Mouse (Mus musculus): ENCODE results near the gene Terb1. TPM values are rescaled to one million over a fixed set of nuclear protein-coding genes. Genes with fewer than 3 reads are reported as not detected.

Terb1 gene
- 65.7 TPM for polyA plus RNA-seq (2014; fragmentation: Illumina TruSeq; extraction: RNeasy Lipid Tissue Mini Kit (QIAGEN cat#74804); ENCODE audit: low read depth, low replicate concordance)

DNA sequence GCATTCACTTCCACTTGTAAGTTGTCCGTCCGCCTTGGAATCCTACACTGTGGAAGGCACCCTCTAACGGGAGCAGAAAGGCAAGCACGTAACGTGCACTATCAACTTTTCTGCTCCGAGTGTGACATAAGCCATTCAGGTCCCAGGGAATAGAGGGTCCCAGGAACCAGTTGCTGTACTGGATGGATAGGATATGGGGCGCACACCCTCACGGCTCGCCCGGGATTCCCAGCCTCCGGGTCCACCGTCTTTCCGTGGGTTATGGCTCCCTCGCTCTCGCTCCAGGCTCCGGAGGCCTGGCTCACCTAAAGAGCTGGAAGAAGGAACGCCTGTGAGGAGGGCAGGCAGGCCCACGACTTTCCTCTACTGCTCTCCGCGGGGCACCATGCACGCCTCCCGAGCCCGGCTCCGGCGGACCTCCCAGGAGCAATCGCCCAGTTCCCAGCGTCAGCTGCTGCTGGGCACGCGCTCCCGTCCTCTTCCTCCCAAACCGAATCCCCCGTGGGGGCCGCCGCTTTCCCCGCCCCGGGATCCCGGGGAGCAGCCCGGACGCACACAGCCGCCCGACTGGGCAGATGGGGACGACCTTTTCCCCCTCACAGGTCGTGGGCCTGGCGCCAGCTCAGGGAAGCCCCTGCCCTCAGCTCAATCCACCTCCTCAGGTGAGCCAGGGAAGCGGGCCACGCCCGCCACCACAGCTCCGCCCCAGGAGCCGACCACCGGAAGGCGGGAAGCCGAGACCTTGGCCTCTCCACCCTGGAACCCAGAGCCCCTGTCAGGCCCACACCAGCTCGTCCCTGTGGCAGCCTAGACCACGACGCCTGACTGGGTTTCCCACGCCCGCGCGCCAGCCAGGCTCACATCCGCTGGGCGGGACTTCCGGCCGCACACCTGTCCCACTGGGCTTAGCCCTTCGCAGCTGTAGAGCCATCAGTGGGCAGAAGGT is at the start of gene Terb1:
Terb1 (minus strand) TSS at position 850 of the 946 bp plus-strand sequence.

DNA sequence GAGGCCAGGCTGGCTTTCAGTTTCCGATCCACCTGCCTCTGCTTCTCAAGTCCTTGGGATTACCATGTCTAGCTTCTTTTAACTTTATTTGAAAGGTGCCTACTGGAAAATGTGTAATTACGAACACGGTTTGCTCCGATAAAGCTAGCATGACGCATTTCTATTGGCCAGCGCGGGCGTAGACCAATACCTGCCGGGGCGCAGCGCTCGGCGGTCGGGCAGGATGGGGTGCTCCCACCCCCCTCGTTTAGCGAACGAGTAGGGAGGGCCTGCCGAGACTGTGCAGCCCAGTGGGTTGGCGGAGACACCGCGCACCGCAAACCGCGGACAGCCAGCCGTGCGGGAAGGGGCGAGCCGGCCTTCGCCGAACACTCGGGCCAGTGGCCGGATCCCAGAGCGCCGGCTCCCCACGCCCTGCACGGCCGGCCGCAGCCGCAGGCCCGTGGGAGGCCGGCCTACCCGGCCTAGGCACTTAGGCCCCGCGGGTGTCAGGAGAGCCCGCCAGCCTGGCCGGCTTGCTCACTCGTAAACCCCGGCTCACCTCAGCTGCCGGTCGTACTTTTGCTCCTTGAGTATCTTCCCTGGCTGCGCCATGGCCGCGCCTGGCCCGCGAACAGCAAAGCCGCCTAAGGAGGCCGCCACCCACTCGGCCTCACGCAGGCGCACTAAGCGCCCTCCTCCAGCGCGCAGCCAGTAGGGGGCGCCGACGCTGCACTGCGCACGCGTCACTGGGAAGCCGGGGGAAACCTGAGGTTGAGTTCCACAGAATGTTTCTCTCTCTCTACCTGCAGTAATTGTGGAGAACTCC is 24.5 kb upstream of the Terb1 start, which contains the start of the genes Nae1 and Car7:
Nae1 (minus strand) TSS at position 667 of the 808 bp plus-strand sequence.
Car7 (plus strand) TSS at position 719 of the 808 bp plus-strand sequence.

DNA sequence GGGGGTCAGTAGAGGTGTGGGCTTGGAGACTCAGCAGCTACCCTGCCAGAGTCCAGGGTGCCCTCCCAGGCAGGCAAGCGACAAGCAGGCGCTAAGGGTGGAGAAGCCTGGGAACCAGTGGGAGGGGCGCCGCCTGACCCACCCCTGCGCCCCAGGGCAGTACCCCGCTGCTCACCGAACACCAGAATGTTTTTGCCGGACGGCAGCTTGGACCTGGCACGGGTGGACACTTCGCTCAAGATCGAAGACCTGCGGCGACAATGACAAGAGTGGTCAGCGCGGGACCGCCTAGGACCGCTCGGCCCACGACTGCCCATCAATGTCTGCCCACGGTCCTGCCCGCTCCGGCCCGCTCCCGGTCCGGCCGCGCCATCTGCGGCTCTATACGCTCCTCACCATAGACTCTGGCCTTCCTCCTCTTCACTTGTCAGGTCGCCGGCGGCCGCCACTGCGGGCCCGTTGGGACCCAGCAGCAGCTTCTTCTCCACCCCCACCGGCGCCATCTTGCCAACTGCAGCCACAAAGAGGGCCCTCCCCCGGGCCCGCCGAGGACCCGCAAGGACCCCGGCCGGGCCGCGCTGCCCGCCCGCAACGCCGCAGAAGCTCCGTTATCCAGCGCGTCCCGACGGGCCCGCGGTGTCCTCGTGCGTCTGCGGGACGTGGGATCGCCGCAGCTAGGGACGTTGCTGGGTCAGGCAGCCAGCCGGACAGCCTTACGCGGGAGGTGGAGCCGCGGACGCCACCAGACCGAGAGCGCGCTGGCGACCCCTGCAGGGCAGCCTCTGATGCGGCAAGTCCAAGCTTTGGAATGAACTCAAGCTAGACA is 67.2 kb downstream of the Terb1 start, which contains the start of gene Dync1li2:
Dync1li2 (minus strand) TSS at position 749 of the 826 bp plus-strand sequence.

Other genes starting within 250 kb of the Terb1 start
- 2,269 TPM for gene Cmtm2a, start 216.7 kb downstream of the Terb1 start, polyA plus RNA-seq (2014; fragmentation: Illumina TruSeq; extraction: RNeasy Lipid Tissue Mini Kit (QIAGEN cat#74804); ENCODE audit: low read depth, low replicate concordance)
- gene Gm45711, start 199.8 kb downstream of the Terb1 start, polyA plus RNA-seq (2014; fragmentation: Illumina TruSeq; extraction: RNeasy Lipid Tissue Mini Kit (QIAGEN cat#74804); ENCODE audit: low read depth, low replicate concordance), result 29.6 TPM
- gene Cmtm1, start 199.8 kb downstream of the Terb1 start, polyA plus RNA-seq (2014; fragmentation: Illumina TruSeq; extraction: RNeasy Lipid Tissue Mini Kit (QIAGEN cat#74804); ENCODE audit: low read depth, low replicate concordance), result 0.92 TPM
- gene Gm11020, start 188.3 kb downstream of the Terb1 start, polyA plus RNA-seq (2014; fragmentation: Illumina TruSeq; extraction: RNeasy Lipid Tissue Mini Kit (QIAGEN cat#74804); ENCODE audit: low read depth, low replicate concordance), result not detected
- gene Cmtm2b, start 187.7 kb downstream of the Terb1 start, polyA plus RNA-seq (2014; fragmentation: Illumina TruSeq; extraction: RNeasy Lipid Tissue Mini Kit (QIAGEN cat#74804); ENCODE audit: low read depth, low replicate concordance), result 1,284 TPM
- 4.6 TPM for gene Cmtm3, start 170.5 kb downstream of the Terb1 start, polyA plus RNA-seq (2014; fragmentation: Illumina TruSeq; extraction: RNeasy Lipid Tissue Mini Kit (QIAGEN cat#74804); ENCODE audit: low read depth, low replicate concordance)
- gene Cmtm4, start 114.1 kb downstream of the Terb1 start, polyA plus RNA-seq (2014; fragmentation: Illumina TruSeq; extraction: RNeasy Lipid Tissue Mini Kit (QIAGEN cat#74804); ENCODE audit: low read depth, low replicate concordance), result 2.7 TPM
- 146 TPM for gene Dync1li2, start 66.9 kb downstream of the Terb1 start, polyA plus RNA-seq (2014; fragmentation: Illumina TruSeq; extraction: RNeasy Lipid Tissue Mini Kit (QIAGEN cat#74804); ENCODE audit: low read depth, low replicate concordance)
- gene Nae1, start 24.7 kb upstream of the Terb1 start, polyA plus RNA-seq (2014; fragmentation: Illumina TruSeq; extraction: RNeasy Lipid Tissue Mini Kit (QIAGEN cat#74804); ENCODE audit: low read depth, low replicate concordance), result 267 TPM
- 0.28 TPM for gene Car7, start 24.8 kb upstream of the Terb1 start, polyA plus RNA-seq (2014; fragmentation: Illumina TruSeq; extraction: RNeasy Lipid Tissue Mini Kit (QIAGEN cat#74804); ENCODE audit: low read depth, low replicate concordance)
- 1.5 TPM for gene Pdp2, start 81.5 kb upstream of the Terb1 start, polyA plus RNA-seq (2014; fragmentation: Illumina TruSeq; extraction: RNeasy Lipid Tissue Mini Kit (QIAGEN cat#74804); ENCODE audit: low read depth, low replicate concordance)
- not detected for gene Cdh16, start 114.5 kb upstream of the Terb1 start, polyA plus RNA-seq (2014; fragmentation: Illumina TruSeq; extraction: RNeasy Lipid Tissue Mini Kit (QIAGEN cat#74804); ENCODE audit: low read depth, low replicate concordance)
- gene Rrad, start 121.4 kb upstream of the Terb1 start, polyA plus RNA-seq (2014; fragmentation: Illumina TruSeq; extraction: RNeasy Lipid Tissue Mini Kit (QIAGEN cat#74804); ENCODE audit: low read depth, low replicate concordance), result not detected
- gene Ciao2b, start 132.1 kb upstream of the Terb1 start, polyA plus RNA-seq (2014; fragmentation: Illumina TruSeq; extraction: RNeasy Lipid Tissue Mini Kit (QIAGEN cat#74804); ENCODE audit: low read depth, low replicate concordance), result 1.9 TPM
- not detected for gene Ces2a, start 224.1 kb upstream of the Terb1 start, polyA plus RNA-seq (2014; fragmentation: Illumina TruSeq; extraction: RNeasy Lipid Tissue Mini Kit (QIAGEN cat#74804); ENCODE audit: low read depth, low replicate concordance)